Mouse (Mus musculus): ENCODE data around the gene Tmem223. TPM values are rescaled to one million over a fixed set of nuclear protein-coding genes. Genes with fewer than 3 reads are reported as not detected.
A peak's percentile ranks its signal among the peaks of the same experiment; 100 is the strongest.

Tmem223 gene
- polyA plus RNA-seq, 1 experiment = 112 TPM

GRCm38 (mm10) chr19:8803204-8803780 lies 32.5 kb downstream of the Tmem223 start:
- no peak for DNase-seq (ENCODE audit: low spot score)

DNA sequence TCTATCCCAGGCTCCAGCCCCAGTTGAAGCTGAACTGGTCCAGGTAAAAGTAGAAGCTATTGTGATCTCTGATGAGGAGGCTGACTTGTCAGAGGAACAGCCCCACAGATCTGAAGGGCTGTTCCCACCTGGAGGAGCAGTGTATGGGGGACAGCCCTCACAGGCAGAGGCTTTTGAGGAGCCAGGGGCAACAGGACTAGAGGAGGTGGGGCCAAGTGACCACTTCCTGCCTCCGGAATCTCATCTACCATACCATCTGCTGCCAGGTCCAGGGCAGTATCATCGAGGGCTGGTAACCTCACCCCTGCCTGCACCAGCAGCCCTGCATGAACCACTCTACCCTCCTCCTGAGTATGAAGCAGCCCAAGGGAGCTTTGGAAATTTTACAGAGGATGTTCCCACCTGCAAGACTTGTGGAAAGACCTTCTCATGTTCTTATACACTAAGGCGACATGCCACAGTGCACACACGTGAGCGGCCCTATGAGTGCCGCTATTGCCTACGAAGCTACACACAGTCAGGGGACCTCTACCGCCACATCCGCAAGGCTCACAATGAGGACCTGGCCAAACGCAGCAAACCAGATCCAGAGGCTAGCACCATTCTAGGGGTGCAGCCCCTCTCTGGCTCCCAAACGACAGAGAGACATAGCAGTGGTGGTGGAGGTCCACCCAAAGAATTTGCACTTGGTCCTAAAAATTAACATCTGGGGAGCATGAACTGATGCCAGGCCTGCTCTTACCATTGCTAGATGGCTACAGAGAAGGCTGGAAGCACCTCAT lies 33.3 kb downstream of the Tmem223 start:
- no peak for DNase-seq (ENCODE audit: low spot score)

DNA sequence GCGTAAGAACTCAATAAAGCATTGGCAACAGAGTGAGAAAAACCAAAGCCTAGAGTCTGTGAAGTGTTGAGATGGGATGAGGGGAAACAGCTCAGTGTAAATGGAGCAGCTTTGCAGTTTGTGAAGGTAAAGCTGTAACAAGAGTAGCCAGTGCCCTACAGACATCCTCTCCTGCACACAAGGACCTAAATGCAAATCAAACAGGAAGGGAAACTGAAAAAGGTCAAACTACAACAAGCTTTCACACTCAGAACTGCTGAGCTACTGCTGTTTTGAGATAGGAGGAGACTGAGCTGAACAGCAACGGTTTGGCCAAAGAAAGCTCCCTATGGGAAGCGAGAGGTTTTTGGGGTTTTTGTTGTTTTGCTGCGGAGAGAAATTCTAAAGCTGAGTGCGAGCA lies 36.0 kb downstream of the Tmem223 start:
- no peak for DNase-seq (ENCODE audit: low spot score)

- DNase-seq (ENCODE audit: low spot score) = no peak
Observed at GRCm38 (mm10) chr19:8815812-8816211, 45.0 kb downstream of the Tmem223 start.

GRCm38 (mm10) chr19:8817001-8817400 lies 46.2 kb downstream of the Tmem223 start:
- DNase-seq (ENCODE audit: low spot score) = no peak

DNA sequence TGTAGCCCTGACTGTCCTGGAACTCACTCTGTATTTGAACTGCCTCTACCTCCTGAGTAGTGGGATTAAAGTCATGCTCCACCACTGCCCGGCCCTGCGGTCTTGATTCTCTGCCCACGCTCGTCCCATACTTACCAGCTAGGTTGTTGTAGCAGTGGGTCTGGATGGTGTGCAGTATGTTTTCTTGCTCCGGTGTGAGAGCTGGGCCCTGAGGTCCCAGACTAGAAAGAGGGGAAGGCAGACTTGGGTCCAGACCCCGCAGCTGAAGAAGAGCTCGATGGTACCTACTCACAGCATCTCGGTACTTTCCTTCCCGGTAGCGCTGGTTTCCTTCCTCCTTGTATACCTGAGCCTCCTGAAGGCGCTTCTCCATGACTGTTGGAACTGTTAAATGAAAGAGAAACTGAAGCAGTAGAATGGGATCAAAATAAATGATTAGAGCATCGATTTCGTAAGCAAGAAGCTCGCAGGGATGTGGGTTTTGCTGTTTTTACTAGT lies 47.6 kb downstream of the Tmem223 start:
- DNase-seq (ENCODE audit: low spot score) = no peak

GRCm38 (mm10) chr19:8818801-8819595 lies 48.2 kb downstream of the Tmem223 start, which contains the start of gene Ttc9c:
Gene Ttc9c, minus strand, starts transcription at chr19:8819333.
- peak; percentile 81 for DNase-seq (ENCODE audit: low spot score)

GRCm38 (mm10) chr19:8819596-8820423 lies 49.0 kb downstream of the Tmem223 start, which contains the start of gene Hnrnpul2:
Gene Hnrnpul2, plus strand, starts transcription at chr19:8820010.
- peak; percentile 97 for DNase-seq (ENCODE audit: low spot score)

DNA sequence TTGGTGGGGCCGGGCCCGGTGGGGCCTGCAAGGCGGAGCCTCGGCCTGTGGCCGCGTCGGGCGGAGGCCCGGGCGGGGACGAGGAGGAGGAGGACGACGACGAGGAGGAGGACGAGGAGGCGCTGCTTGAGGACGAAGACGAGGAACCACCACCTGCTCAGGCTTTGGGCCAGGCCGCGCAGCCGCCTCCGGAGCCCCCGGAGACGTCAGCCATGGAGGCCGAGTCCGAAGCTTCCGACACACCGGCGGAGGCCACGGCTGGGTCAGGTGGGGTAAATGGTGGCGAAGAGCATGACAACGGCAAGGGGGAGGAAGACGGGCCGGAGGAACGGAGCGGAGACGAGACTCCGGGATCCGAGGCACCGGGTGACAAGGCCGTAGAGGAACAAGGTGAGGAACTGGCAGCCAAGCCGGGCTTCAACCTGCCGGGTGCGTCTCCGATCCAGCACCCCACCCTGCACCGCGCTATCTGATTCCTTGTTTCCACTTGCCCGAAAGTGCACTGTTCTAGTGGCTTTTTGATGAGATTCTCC lies 49.7 kb downstream of the Tmem223 start:
- no peak for DNase-seq (ENCODE audit: low spot score)

GRCm38 (mm10) chr19:8821146-8821545 lies 50.4 kb downstream of the Tmem223 start:
- DNase-seq (ENCODE audit: low spot score) = no peak

Other genes with a start within 250 kb of the Tmem223 start
- gene Slc22a8, start 179.7 kb upstream of the Tmem223 start, polyA plus RNA-seq (2012; rRNA removed) = not detected in 2 replicates
- not detected in 2 replicates for gene Slc22a6, start 153.0 kb upstream of the Tmem223 start, polyA plus RNA-seq (2012; rRNA removed)
- 0.04 and 0.06 TPM in 2 replicates for gene Chrm1, start 107.2 kb upstream of the Tmem223 start, polyA plus RNA-seq (2012; rRNA removed)
- 103 and 115 TPM in 2 replicates for gene Slc3a2, start 47.6 kb upstream of the Tmem223 start, polyA plus RNA-seq (2012; rRNA removed)
- gene Wdr74, start 35.2 kb upstream of the Tmem223 start, polyA plus RNA-seq (2012; rRNA removed) = 37.9 and 45.9 TPM in 2 replicates
- gene 1700092M07Rik, start 30.3 kb upstream of the Tmem223 start, polyA plus RNA-seq (2012; rRNA removed) = 0.19 and 0.28 TPM in 2 replicates
- 96.5 and 99.1 TPM in 2 replicates for gene Stx5a, start 29.6 kb upstream of the Tmem223 start, polyA plus RNA-seq (2012; rRNA removed)
- gene Nxf1, start 13.9 kb upstream of the Tmem223 start, polyA plus RNA-seq (2012; rRNA removed) = 196 and 275 TPM in 2 replicates
- gene Tmem179b, start 3.5 kb downstream of the Tmem223 start, polyA plus RNA-seq (2012; rRNA removed) = 56.9 and 88.4 TPM in 2 replicates
- gene Taf6l, start 15.4 kb downstream of the Tmem223 start, polyA plus RNA-seq (2012; rRNA removed) = 7.7 and 8.4 TPM in 2 replicates
- 63.3 and 81.5 TPM in 2 replicates for gene Polr2g, start 27.6 kb downstream of the Tmem223 start, polyA plus RNA-seq (2012; rRNA removed)
- 2.1 and 2.5 TPM in 2 replicates for gene Zbtb3, start 31.6 kb downstream of the Tmem223 start, polyA plus RNA-seq (2012; rRNA removed)
- gene Ttc9c, start 48.3 kb downstream of the Tmem223 start, polyA plus RNA-seq (2012; rRNA removed) = 26.9 and 33.1 TPM in 2 replicates
- gene Hnrnpul2, start 49.0 kb downstream of the Tmem223 start, polyA plus RNA-seq (2012; rRNA removed) = 60.7 and 73.9 TPM in 2 replicates
- 0.40 and 1.5 TPM in 2 replicates for gene AC129217.1, start 58.8 kb downstream of the Tmem223 start, polyA plus RNA-seq (2012; rRNA removed)
- 66.7 and 71.0 TPM in 2 replicates for gene Bscl2, start 66.5 kb downstream of the Tmem223 start, polyA plus RNA-seq (2012; rRNA removed)
- 0.29 and 0.44 TPM in 2 replicates for gene Gng3, start 68.2 kb downstream of the Tmem223 start, polyA plus RNA-seq (2012; rRNA removed)
- gene Lrrn4cl, start 79.8 kb downstream of the Tmem223 start, polyA plus RNA-seq (2012; rRNA removed) = 18.6 and 20.9 TPM in 2 replicates
- 175 and 179 TPM in 2 replicates for gene Ubxn1, start 100.5 kb downstream of the Tmem223 start, polyA plus RNA-seq (2012; rRNA removed)
- 74.7 and 77.6 TPM in 2 replicates for gene Uqcc3, start 109.9 kb downstream of the Tmem223 start, polyA plus RNA-seq (2012; rRNA removed)
- gene Lbhd1, start 112.7 kb downstream of the Tmem223 start, polyA plus RNA-seq (2012; rRNA removed) = 3.1 and 4.9 TPM in 2 replicates
- not detected in 2 replicates for gene Gm49403, start 112.9 kb downstream of the Tmem223 start, polyA plus RNA-seq (2012; rRNA removed)
- 56.1 and 65.1 TPM in 2 replicates for gene 1810009A15Rik, start 117.9 kb downstream of the Tmem223 start, polyA plus RNA-seq (2012; rRNA removed)
- gene Gm49416, start 117.9 kb downstream of the Tmem223 start, polyA plus RNA-seq (2012; rRNA removed) = 0.10 TPM in 1 of 2 replicates, not detected in the other
- gene Ints5, start 122.0 kb downstream of the Tmem223 start, polyA plus RNA-seq (2012; rRNA removed) = 15.5 and 16.3 TPM in 2 replicates
- gene Ganab, start 127.1 kb downstream of the Tmem223 start, polyA plus RNA-seq (2012; rRNA removed) = 98.1 and 104 TPM in 2 replicates
- gene B3gat3, start 149.4 kb downstream of the Tmem223 start, polyA plus RNA-seq (2012; rRNA removed) = 57.9 and 80.8 TPM in 2 replicates
- gene Rom1, start 158.4 kb downstream of the Tmem223 start, polyA plus RNA-seq (2012; rRNA removed) = 9.4 and 12.3 TPM in 2 replicates
- 40.5 and 45.3 TPM in 2 replicates for gene Eml3, start 158.6 kb downstream of the Tmem223 start, polyA plus RNA-seq (2012; rRNA removed)
- gene Mta2, start 170.9 kb downstream of the Tmem223 start, polyA plus RNA-seq (2012; rRNA removed) = 29.9 and 47.6 TPM in 2 replicates
- gene Tut1, start 182.9 kb downstream of the Tmem223 start, polyA plus RNA-seq (2012; rRNA removed) = 21.8 and 24.1 TPM in 2 replicates
- gene Eef1g, start 196.0 kb downstream of the Tmem223 start, polyA plus RNA-seq (2012; rRNA removed) = 398 and 489 TPM in 2 replicates
- gene Ahnak, start 218.3 kb downstream of the Tmem223 start, polyA plus RNA-seq (2012; rRNA removed) = 126 and 168 TPM in 2 replicates

Data from urinary bladder, adult 2 months (tissue).